Mouse (Mus musculus) heart, adult 2 months (tissue): ENCODE data around the gene Pkd1l3.

Source experiments
- CTCF ChIP-seq: fragments of 200-600 bp; IDR thresholded peaks from 2 replicates; pipeline ENCODE4 v1.8.1; 2022; ENCODE audit warnings: antibody characterized with exemption, mild to moderate bottlenecking, moderate library complexity
- EP300 ChIP-seq: fragments of 200-500 bp; IDR thresholded peaks from 2 replicates; pipeline ENCODE4 v1.6.1; 2011; ENCODE audit warnings: low read depth, low read length, control low read depth; ENCODE audit not compliant: insufficient read depth

DNA sequence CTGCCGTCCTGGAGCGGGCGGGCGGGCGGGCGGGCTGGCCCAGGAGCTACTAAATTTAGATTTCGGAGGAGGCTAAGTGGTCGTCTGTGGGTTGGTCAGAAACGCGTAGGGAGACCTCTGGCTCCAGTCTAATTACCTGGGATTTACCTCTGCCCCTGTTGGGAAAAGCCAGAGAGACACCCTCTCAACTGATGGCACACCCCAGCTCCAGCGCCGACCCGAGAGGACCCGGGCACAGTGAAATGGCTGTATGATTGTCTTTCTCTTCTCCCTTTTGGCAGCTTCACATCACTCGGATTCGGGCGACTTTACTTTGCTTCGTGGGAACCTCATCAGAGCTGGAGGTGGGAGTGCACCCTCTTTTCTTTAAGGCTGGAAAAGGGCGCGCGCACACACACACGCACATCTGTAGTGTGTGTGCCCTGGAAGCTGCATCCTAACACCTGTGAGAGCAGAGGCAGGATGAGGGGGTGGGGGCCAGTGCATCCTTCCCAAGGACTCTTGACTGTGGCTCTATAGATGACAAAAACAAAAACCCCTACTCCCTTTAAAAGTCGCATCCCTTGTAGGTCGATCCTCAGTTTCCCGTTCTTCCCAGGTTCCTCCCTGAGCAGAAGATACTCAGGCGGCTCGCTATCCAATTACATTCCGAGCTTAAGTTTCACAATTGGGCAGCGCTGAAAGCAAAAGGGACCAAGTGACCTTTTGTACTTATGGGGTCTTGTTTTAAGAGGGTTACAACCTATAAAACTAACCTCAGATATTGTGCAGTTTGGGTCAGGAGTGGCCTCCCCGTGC is 92.0 kb downstream of the Pkd1l3 start:
- TF ChIP-seq CTCF (no peak), EP300 (no peak)
